7 mouse cellular contexts compared by ENCODE assay signal in the genomic region with DNA sequence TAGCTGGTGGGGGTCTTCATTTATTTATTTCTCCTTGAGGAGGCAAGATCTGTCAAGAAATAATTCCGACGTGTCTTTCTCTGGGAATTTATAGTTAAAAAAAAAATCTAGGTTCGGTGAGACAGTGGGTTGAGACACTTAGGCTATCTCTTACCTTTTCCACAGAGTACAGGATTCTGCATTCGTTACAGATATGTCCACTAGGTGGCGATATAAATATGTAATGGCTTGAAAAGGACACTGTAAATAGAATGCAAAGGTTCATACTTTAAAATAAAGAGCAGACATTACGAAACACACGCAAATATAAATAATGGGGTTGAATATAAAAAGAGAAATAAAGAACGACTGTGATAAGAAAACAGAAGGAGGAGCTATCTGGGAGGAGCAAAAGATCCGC.
DNase-seq lines count a peak whose midpoint lies in the region; ATAC-seq and TF ChIP-seq lines count a peak whose summit lies in the region.

No protein-coding gene starts in this region.

- no peak overlapping the region for H3K4me3 ChIP-seq in left cerebral cortex, adult 2 months
- H3K4me3 ChIP-seq in forebrain, embryonic 12.5 days (replicated peaks): no peak overlapping the region

- WGBS in forebrain, embryonic 12.5 days: 25% methylated on average over 9 of the region's 9 CpGs

- peak; percentile 71 for TF ChIP-seq CTCF in left cerebral cortex, adult 2 months (IDR thresholded peaks at IDR 0.05)

- no peak overlapping the region for H3K4me2 ChIP-seq in forebrain, embryonic 12.5 days

- H3K27me3 ChIP-seq in forebrain, embryonic 12.5 days: no peaks in the 10 kb centered on the region

- H3K9ac ChIP-seq in forebrain, embryonic 12.5 days: no peak overlapping the region

- peaks cover 2% of the 10 kb centered on the region; the same call in 1 of the 2 replicates for H3K4me1 ChIP-seq in forebrain, embryonic 12.5 days

- intact Hi-C loops in left cerebral cortex, adult 2 months (cut with DNase I): loop anchor here (2.0 kb wide), 1 partner anchor 1498 kb away; no protein-coding TSS in a partner anchor
- intact Hi-C loops in left cerebral cortex, postnatal 36 days (cut with DNase I): loop anchor here (5.0 kb wide), 1 partner anchor 1497 kb away; no protein-coding TSS in a partner anchor

- no peak overlapping the region for H3K27ac ChIP-seq in left cerebral cortex, adult 2 months
- H3K27ac ChIP-seq in forebrain, embryonic 12.5 days: no peak overlapping the region

- ATAC-seq in forebrain, embryonic 12.5 days (ENCODE audit: low FRiP score): peak; percentile 85; the same call in 1 of the 2 replicates
- 0 out of 2 replicates have a peak, but pooled peaks have one; percentile 59 for ATAC-seq in megakaryocyte-erythroid progenitor cell, adult 5-6 weeks (replicated peaks; ENCODE audit: low FRiP score, low TSS enrichment, poor library complexity, severe bottlenecking)

- no peak for DNase-seq in left cerebral cortex, adult 2 months (ENCODE audit: extremely low spot score in 1 of 2, low spot score in 2 of 2)
- no peak for DNase-seq in left cerebral cortex, postnatal 36 days (ENCODE audit: low spot score in 2 of 2)
- peak; percentile 59 for DNase-seq in ZHBTc4 (ENCODE audit: low read depth, low spot score)
- no peak for DNase-seq in urinary bladder, postnatal 25 days (ENCODE audit: low spot score)
- no peak for DNase-seq in right cerebral cortex, postnatal 36 days (ENCODE audit: low spot score in 2 of 2)

- H3K36me3 ChIP-seq in forebrain, embryonic 12.5 days (replicated peaks): no peaks in the 10 kb centered on the region

- no peaks in the 10 kb centered on the region for H3K9me3 ChIP-seq in forebrain, embryonic 12.5 days
